Mouse (Mus musculus) ES-Bruce4 (cell line): ENCODE results near the gene Jagn1.

Experiments
- CTCF ChIP-seq: IDR thresholded peaks from one replicate; pipeline ENCODE4 v1.8.1; 2011; ENCODE audit warnings: low read depth, low read length
- EP300 ChIP-seq: IDR thresholded peaks from 2 replicates; pipeline ENCODE4 v1.6.1; 2011; ENCODE audit warnings: low read depth, low read length; ENCODE audit not compliant: insufficient read depth
- POLR2A ChIP-seq: IDR thresholded peaks from one replicate; pipeline ENCODE4 v1.8.1; 2011; ENCODE audit warnings: low read length; ENCODE audit not compliant: insufficient read depth

DNA sequence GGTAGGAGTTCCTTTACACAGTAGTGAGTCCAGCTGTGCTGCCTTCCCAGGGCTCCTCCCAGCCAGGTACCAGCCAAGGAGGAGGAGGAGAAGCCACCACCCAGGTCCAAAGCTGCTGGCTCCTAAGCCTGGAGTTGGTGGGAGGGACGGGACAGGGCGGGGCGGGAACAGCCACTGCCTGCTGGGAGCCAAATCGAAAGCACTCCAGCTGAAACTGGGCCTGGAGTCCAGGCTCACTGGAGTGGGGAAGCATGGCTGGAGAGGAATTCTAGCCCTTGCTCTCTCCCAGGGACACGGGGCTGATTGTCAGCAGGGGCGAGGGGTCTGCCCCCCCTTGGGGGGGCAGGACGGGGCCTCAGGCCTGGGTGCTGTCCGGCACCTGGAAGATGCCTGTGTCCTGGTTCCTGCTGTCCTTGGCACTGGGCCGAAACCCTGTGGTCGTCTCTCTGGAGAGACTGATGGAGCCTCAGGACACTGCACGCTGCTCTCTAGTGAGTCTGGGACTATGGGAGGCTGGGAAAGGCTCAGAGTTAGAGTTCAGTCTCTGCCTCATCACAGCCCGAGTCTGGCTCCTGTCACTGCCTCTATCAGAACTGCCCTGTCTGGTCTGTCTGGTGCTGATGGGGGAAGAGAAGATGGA lies 29.0 kb downstream of the Jagn1 start, which contains the start of gene Il17rc:
- TF ChIP-seq CTCF (no peak), POLR2A (peak; percentile 19), EP300 (no peak)
